ENCODE assay signal across 10 mouse cellular contexts in the genomic region with DNA sequence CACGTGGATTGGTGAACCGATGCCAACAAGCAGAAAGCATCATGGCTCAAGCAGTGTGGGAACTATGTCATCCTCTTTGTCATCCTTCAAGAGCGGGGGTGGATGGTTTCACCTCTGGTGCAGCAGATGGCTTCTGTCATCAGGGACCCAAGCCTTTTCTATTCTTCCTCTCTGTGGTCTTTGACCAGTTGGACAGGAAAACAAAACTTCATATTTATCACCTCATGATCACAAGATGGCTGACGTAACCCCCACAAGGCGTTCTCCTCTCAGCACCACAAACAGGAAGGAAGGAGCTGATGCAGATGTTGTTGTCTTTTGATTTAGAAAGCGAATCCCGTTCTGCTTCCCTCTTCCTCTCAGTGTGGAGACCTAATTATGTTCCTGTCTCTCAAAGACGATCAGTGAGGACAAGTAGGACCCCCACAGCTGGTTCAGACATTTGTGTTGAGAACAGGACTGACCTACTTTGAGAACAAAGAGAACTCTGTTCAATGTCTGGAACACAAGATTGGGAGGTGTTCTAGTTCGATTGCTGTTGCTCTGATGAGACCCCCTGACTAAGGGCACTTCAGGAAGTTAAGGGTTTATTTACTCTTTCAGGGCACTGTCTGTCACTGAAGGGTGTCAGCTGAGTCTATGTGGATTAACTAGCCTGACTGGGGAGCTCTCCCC. TPM values are rescaled to one million over a fixed set of nuclear protein-coding genes. Genes with fewer than 3 reads are reported as not detected.
DNase-seq lines count a peak whose midpoint lies in the region; ATAC-seq and TF ChIP-seq lines count a peak whose summit lies in the region.
"Had no signal": no experiment of that assay in that cellular context is flagged by ENCODE, and none has a peak within 500 bp of the region (broad histone marks: within the 10 kb centered on the region; RNA-seq: fewer than 3 reads in every experiment).

No protein-coding gene starts in this region.

- H3K9me3 ChIP-seq in liver, postnatal 0 days (ENCODE audit: low read length): no peaks in the 10 kb centered on the region
- H3K9me3 ChIP-seq in liver, embryonic 11.5 days (ENCODE audit: control insufficient read depth, low read length): no peaks in the 10 kb centered on the region
- H3K9me3 ChIP-seq: embryonic facial prominence, embryonic 13.5 days; lung, embryonic 15.5 days; neural tube, embryonic 12.5 days had no signal

- DNase-seq in liver, postnatal 0 days: no peak
- DNase-seq in liver, embryonic 11.5 days (ENCODE audit: low spot score): no peak
- DNase-seq in T-cell, adult 2 months (ENCODE audit: low spot score): peak; percentile 55
- DNase-seq in heart, postnatal 4 days: peak; percentile 36
- DNase-seq in frontal cortex, postnatal 36 days (ENCODE audit: low spot score in 2 of 2): no peak
- DNase-seq in cerebellum, postnatal 14 days: no peak

- H3K4me3 ChIP-seq in liver, postnatal 0 days (ENCODE audit: low read depth, low read length): no peak overlapping the region
- H3K4me3 ChIP-seq in liver, embryonic 11.5 days (ENCODE audit: low read depth, low read length): no peak overlapping the region
- H3K4me3 ChIP-seq: embryonic facial prominence, embryonic 13.5 days; lung, embryonic 15.5 days; neural tube, embryonic 12.5 days had no signal

- 44% methylated on average over 9 of the region's 9 CpGs for WGBS in liver, postnatal 0 days (ENCODE audit: insufficient replicate concordance)
- WGBS in liver, embryonic 11.5 days: 47% methylated on average over 9 of the region's 9 CpGs

- peak; percentile 62 for ATAC-seq in liver, postnatal 0 days
- no peak for ATAC-seq in liver, embryonic 11.5 days (replicated peaks; ENCODE audit: low FRiP score)
- ATAC-seq in monocyte, adult 5-6 weeks (replicated peaks; ENCODE audit: insufficient number of reproducible peaks, low FRiP score, low TSS enrichment, poor library complexity, severe bottlenecking): peak; percentile 75

- 0 out of 2 replicates have a peak, but pooled peaks have one; percentile 12 for TF ChIP-seq EP300 in liver, postnatal 0 days (IDR thresholded peaks at IDR 0.05; ENCODE audit: low read depth)

- no peaks in the 10 kb centered on the region for H3K36me3 ChIP-seq in liver, postnatal 0 days (replicated peaks; ENCODE audit: insufficient read depth, low read length)
- H3K36me3 ChIP-seq in liver, embryonic 11.5 days (ENCODE audit: control insufficient read depth, insufficient read depth, low read length): no peaks in the 10 kb centered on the region
- H3K36me3 ChIP-seq: embryonic facial prominence, embryonic 13.5 days; lung, embryonic 15.5 days; neural tube, embryonic 12.5 days had no signal

- H3K4me1 ChIP-seq in liver, postnatal 0 days (ENCODE audit: insufficient read depth): 0 out of 2 replicates have a peak, but pooled peaks cover 9% of the 10 kb centered on the region
- H3K4me1 ChIP-seq in liver, embryonic 11.5 days (replicated peaks; ENCODE audit: control insufficient read depth, insufficient read depth, low read length): peaks cover 2% of the 10 kb centered on the region; the same call in 1 of the 2 replicates
- H3K4me1 ChIP-seq: neural tube, embryonic 12.5 days had no signal

- H3K27me3 ChIP-seq in liver, postnatal 0 days (ENCODE audit: insufficient read depth, low read length): no peaks in the 10 kb centered on the region
- H3K27me3 ChIP-seq in liver, embryonic 11.5 days (replicated peaks; ENCODE audit: control insufficient read depth, insufficient read depth, low read length): no peaks in the 10 kb centered on the region
- H3K27me3 ChIP-seq: embryonic facial prominence, embryonic 13.5 days; lung, embryonic 15.5 days; neural tube, embryonic 12.5 days had no signal

- no peak overlapping the region for H3K4me2 ChIP-seq in liver, postnatal 0 days (ENCODE audit: low read depth, low read length)
- no peak overlapping the region for H3K4me2 ChIP-seq in liver, embryonic 11.5 days
- H3K4me2 ChIP-seq: embryonic facial prominence, embryonic 13.5 days; lung, embryonic 15.5 days; neural tube, embryonic 12.5 days had no signal

- TF ChIP-seq CTCF in liver, postnatal 0 days (IDR thresholded peaks at IDR 0.05; ENCODE audit: low read depth): no peak

- no peak overlapping the region for H3K9ac ChIP-seq in liver, postnatal 0 days (replicated peaks)
- no peak overlapping the region for H3K9ac ChIP-seq in liver, embryonic 11.5 days (ENCODE audit: low read depth, low read length)
- H3K9ac ChIP-seq: embryonic facial prominence, embryonic 13.5 days; lung, embryonic 15.5 days; neural tube, embryonic 12.5 days had no signal

- peak overlapping the region; percentile 34; the same call in 1 of the 2 replicates for H3K27ac ChIP-seq in liver, postnatal 0 days (ENCODE audit: low read depth)
- H3K27ac ChIP-seq in liver, embryonic 11.5 days (ENCODE audit: low read depth, low read length): no peak overlapping the region
- H3K27ac ChIP-seq: embryonic facial prominence, embryonic 13.5 days; lung, embryonic 15.5 days; neural tube, embryonic 12.5 days had no signal

RNA-seq across cellular contexts. Expression of a gene that starts 41.4 kb away (rescaled TPM):
- 3.3 and 4.6 TPM in 2 replicates for polyA plus RNA-seq in liver, postnatal 0 days (2015; fragmentation: Nextera tagmentation; extraction: Ambion mirVana)
- polyA plus RNA-seq in liver, embryonic 11.5 days (2014; fragmentation: Nextera tagmentation; extraction: Ambion mirVana): 18.7 and 23.4 TPM in 2 replicates
- total RNA-seq in heart, postnatal 4 days (2021): 1 to 10 TPM; 1.8 to 1.9 TPM
- 48.6 to 147 TPM (median 77.3 TPM) in 3 replicates for total RNA-seq in monocyte, adult 5-6 weeks (2017)

Comparison
In these comparisons a context has a peak if more than half of its experiments do, and no peak if none do; other contexts are left out.
1. DNase-seq: peak in T-cell, adult 2 months (single experiment) and heart, postnatal 4 days (single experiment); none in liver, postnatal 0 days (single experiment), liver, embryonic 11.5 days (single experiment), frontal cortex, postnatal 36 days (0 of 2) and cerebellum, postnatal 14 days (0 of 2).
2. RNA of a gene that starts 41.4 kb away (total RNA-seq): 48.6 to 147 TPM in monocyte, adult 5-6 weeks; 1.8 to 1.9 TPM in heart, postnatal 4 days; every median in the first group is over 10 times any median in the second.